Mouse (Mus musculus): ENCODE results near the gene Gdf15.
A peak's percentile ranks its signal among the peaks of the same experiment; 100 is the strongest.

GRCm38 (mm10) chr8:70649324-70649723 lies 17.1 kb upstream of the Gdf15 start:
- peak; percentile 41 for TF ChIP-seq POLR2A (IDR thresholded peaks at IDR 0.05; ENCODE audit: low read depth, low read length)
- no peak for TF ChIP-seq CTCF (conservative IDR thresholded peaks at IDR 0.05; ENCODE audit: insufficient read depth, insufficient read length, low read depth, low read length)
